Comparison of ENCODE assay signal across 13 mouse cellular contexts in the genomic region with DNA sequence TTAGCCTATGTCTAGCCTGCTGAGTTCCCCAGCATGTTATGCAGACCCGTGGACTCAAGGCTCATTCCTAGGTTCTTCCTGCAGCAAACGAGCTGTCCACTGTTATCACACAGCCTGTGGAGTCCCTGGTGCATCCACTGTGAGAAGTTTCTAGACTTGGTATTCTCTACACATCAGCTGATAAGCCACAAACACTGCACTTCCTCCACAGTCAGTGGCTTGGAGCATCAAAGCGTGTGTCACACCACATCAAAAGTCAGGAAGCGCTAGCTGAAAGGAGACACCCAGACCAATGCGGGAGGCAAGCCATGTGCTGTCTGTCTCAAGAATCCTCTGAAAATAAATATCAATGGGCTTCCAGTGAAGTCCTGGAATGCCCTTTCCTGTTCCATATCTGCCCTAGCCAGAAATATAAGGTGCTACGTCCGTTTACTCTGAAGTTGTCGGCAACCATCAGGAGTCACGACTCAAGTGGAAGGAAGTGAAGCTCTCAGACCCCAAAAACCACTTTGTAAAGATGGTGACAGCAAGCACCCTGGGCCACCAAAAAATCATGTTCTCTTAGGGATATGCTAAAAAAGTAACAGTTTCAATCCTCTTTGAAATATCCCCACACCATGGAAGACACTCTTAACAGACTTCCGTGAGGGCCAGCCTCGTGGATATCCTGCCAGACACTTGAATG.
DNase-seq lines count a peak whose midpoint lies in the region; ATAC-seq lines count a peak whose summit lies in the region.
"Had no signal": no experiment of that assay in that cellular context is flagged by ENCODE, and none has a peak within 500 bp of the region (broad histone marks: within the 10 kb centered on the region; RNA-seq: fewer than 3 reads in every experiment).

No protein-coding gene starts in this region.

- H3K4me1 ChIP-seq in liver, embryonic 11.5 days (replicated peaks; ENCODE audit: control insufficient read depth, insufficient read depth, low read length): no peaks in the 10 kb centered on the region
- H3K4me1 ChIP-seq: forebrain, embryonic 13.5 days had no signal

- H3K9ac ChIP-seq in liver, embryonic 11.5 days (ENCODE audit: low read depth, low read length): no peak overlapping the region
- H3K9ac ChIP-seq: forebrain, embryonic 13.5 days had no signal

- no peak overlapping the region for H3K27ac ChIP-seq in liver, embryonic 11.5 days (ENCODE audit: low read depth, low read length)
- H3K27ac ChIP-seq: forebrain, embryonic 13.5 days; kidney, postnatal 0 days; macrophage had no signal

- peak; percentile 3 to 6 for DNase-seq in kidney, postnatal 4 days
- no peak for DNase-seq in kidney, postnatal 14 days
- DNase-seq in liver, embryonic 11.5 days (ENCODE audit: low spot score): no peak
- peak; percentile 20 to 31 for DNase-seq in thymus, postnatal 36 days
- DNase-seq in adrenal gland, postnatal 36 days: no peak
- DNase-seq in right cerebral cortex, adult 18-20 months: no peak
- no peak for DNase-seq in adrenal gland, adult 8-10 months
- DNase-seq: heart, adult 18-20 months had no signal

- H3K36me3 ChIP-seq in liver, embryonic 11.5 days (ENCODE audit: control insufficient read depth, insufficient read depth, low read length): no peaks in the 10 kb centered on the region

- 0 out of 2 replicates have a peak, but pooled peaks have one; percentile 18 for ATAC-seq in liver, embryonic 11.5 days (replicated peaks; ENCODE audit: low FRiP score)
- peak; percentile 65 for ATAC-seq in megakaryocyte-erythroid progenitor cell, adult 5-6 weeks (replicated peaks; ENCODE audit: low FRiP score, low TSS enrichment, poor library complexity, severe bottlenecking)
- ATAC-seq: forebrain, embryonic 13.5 days had no signal

- 42% methylated on average over 11 of the region's 11 CpGs for WGBS in liver, embryonic 11.5 days

- H3K27me3 ChIP-seq in liver, embryonic 11.5 days (replicated peaks; ENCODE audit: control insufficient read depth, insufficient read depth, low read length): no peaks in the 10 kb centered on the region
- H3K27me3 ChIP-seq: forebrain, embryonic 13.5 days had no signal

- H3K4me2 ChIP-seq in liver, embryonic 11.5 days: no peak overlapping the region
- H3K4me2 ChIP-seq: forebrain, embryonic 13.5 days had no signal

- no peak overlapping the region for H3K4me3 ChIP-seq in liver, embryonic 11.5 days (ENCODE audit: low read depth, low read length)
- H3K4me3 ChIP-seq: forebrain, embryonic 13.5 days; myocyte had no signal

- H3K9me3 ChIP-seq in liver, embryonic 11.5 days (ENCODE audit: control insufficient read depth, low read length): no peaks in the 10 kb centered on the region
- H3K9me3 ChIP-seq: forebrain, embryonic 13.5 days had no signal

Comparison
In these comparisons a context has a peak if more than half of its experiments do, and no peak if none do; other contexts are left out.
1. DNase-seq: peak in kidney, postnatal 4 days (2 of 2) and thymus, postnatal 36 days (2 of 2); none in kidney, postnatal 14 days (single experiment), liver, embryonic 11.5 days (single experiment), adrenal gland, postnatal 36 days (0 of 2), right cerebral cortex, adult 18-20 months (single experiment) and adrenal gland, adult 8-10 months (single experiment).